Mouse (Mus musculus) testis, postnatal 14 days (tissue): ENCODE measurements around the gene Zer1.
"Not testable (repeated sequence)": the region's sequence is repeated elsewhere in the genome, so short reads cannot be mapped to it uniquely, and the experiment has no call there.

Source experiments
- DNase-seq: peaks from one replicate; pipeline ENCODE4 v3.0.0; 2021; ENCODE audit warnings: low spot score

The Zer1 gene

DNA sequence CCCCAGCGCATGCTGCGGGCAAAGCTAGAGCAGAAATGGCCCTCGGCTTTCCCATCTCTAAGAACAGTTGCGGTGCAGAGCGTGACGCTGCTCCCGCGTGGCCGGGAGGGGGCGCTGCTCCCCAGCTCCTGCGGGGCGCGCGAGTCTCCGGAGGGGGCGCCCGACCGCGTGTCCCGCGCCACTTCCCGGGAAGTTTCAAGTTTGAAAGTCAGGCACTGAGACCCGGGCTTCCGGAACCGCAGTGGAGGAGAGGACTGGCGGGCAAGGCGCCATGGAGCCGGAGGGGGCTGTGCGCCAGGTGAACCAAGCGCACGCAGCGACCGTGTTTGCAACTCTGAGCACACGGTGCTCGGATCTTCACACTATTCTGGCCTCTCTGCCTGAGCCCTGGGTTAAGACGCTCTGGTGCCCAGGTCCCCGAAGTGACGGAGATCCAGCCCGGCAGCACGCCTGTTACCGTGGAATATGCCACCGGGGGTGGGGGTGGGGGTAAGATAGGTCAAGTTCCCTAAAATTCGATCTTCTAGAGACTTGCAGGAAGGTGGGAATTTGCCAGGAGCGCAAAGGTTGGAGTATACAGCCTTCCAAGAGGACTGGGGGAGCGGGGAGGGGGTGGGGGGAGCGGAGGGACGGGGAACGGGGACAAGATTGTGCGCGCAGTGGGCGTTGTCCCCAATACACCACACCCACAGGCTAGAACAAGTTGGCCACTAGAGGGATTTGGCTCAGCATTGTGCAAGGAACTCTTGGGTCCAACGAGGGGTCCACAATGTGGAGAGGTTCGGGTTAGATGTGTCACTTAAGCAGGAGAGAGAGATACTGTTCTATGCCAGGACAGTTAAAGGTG is 46.7 kb downstream of the Zer1 start, which contains the start of gene Pkn3:
Gene Pkn3 (plus strand): TSS at position 183 of the 847 bp plus-strand sequence.
- DNase-seq: peak; percentile 84

GRCm38 (mm10) chr2:30076959-30077358 is 47.4 kb downstream of the Zer1 start:
- DNase-seq: no peak

DNA sequence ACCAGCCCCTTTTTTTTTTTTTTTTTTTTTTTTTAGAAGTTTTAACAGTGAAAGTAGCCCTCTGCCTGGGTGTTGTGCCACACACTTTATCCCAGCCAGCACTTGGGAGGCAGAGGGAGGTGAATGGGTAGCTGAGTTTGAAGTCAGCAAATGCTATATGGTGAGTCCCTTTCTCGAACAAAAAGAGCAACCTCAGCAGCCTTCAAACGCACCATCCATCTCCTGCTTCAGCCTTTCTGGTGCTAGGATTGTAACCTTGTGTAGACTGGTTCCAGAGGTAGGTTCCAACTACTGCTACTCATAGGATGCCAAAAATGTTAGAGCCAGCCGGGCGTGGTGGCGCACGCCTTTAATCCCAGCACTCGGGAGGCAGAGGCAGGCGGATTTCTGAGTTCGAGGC is 47.9 kb downstream of the Zer1 start:
- no peak for DNase-seq

- no peak for DNase-seq
These were observed 48.8 kb downstream of the Zer1 start for GRCm38 (mm10) chr2:30075625-30076024.

- DNase-seq: no peak
These were observed 51.1 kb downstream of the Zer1 start for GRCm38 (mm10) chr2:30073285-30073684.

DNA sequence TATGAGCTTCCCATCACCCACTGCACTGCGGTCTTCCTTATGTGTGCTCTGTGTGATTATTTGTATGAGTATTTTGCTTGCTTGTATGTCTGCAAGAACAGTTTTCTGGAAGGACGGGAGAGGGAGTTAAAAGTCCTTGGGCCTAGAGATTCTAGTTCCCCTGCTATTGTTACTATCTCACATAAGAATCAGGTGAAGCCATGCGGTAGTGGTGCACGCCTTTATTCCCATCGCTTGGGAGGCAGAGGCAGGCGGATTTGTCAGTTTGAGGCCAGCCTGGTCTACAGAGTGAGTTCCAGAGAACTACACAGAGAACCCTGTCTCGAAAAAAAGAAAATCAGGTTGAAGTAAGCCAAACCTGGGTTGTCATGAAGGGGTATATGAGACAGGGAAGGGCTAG is 51.5 kb downstream of the Zer1 start:
- DNase-seq: no peak

DNA sequence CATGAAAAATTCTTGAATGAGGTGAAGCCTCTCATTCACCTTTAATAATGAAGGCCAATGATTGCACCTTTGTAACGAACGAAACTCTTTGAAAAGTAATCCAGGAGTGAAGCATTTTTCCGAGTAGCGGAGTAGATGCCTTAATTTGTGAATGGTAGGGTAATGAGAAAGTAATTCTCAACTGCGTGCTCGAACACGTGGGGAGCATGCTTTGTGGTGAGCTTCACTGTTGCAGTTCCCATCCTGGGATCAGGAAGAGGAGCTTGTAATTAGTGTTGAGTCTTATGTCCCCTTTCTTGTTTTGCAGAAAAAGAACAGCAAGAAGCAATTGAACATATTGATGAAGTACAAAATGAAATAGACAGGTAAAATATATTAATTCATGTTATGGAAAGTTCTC is 56.4 kb downstream of the Zer1 start:
- DNase-seq: no peak

DNA sequence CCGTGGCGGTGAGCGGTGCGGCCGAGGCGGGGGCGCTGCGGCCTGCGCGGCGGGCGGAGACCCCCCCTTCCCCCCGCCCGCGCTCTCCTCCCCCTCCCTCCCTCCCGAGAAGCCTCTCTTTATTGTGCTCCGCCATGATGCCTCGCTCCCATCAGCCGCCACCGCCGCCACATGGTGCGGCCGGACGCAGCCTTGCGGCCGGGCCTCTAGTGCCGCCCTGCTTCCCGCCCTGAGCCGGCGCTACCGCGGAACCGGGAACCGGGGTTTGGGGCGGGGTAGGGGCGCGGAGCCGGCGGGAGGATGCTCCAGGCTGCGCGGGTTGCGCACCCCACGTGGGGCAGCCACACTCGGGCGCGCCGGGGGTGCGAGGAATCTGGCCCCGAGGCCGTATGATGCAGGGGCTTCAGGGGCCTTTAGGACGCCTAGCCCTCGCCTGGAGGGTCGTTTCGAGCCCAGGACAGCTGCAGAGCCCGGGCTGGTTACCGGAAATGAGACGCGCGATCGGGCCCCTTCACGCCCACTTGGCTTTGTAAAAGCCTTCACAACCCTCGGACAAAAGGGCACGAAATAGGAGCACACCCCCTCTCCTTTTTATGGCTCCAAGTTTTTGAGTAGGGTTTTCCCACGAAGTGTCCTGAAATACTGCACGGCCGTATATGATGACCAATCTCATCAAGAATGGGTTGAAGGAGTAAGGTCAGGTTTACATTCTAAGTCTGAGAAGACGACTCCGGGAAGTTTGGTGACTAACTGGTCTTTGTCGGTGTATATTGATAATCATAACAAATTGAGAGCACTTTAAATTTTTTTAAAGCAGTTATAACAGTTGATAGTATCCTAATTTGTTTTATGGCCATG is 57.1 kb downstream of the Zer1 start:
- DNase-seq: peak; percentile 68

- DNase-seq: peak; percentile 96
These were observed 58.1 kb downstream of the Zer1 start for GRCm38 (mm10) chr2:30066046-30066901.

DNA sequence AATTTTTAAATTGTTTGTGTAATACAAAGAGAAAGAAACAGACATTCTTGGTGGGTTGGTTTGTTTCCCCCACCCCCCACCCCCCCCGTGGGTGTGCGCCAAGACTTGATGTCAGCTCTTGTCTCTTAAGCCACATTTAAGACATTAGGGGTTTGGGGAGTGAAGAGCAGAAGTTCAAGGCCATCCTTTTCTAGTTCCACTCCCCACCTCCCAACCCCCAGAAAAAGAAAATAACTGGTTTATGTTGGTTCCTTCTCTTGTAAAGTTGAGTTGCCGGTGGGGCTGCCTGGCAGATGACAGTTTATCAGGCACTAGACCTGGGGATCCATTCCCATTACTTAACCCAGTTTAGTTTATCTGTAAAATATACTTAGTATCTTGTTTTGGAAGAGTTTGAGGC is 60.1 kb downstream of the Zer1 start:
- DNase-seq: no peak

DNA sequence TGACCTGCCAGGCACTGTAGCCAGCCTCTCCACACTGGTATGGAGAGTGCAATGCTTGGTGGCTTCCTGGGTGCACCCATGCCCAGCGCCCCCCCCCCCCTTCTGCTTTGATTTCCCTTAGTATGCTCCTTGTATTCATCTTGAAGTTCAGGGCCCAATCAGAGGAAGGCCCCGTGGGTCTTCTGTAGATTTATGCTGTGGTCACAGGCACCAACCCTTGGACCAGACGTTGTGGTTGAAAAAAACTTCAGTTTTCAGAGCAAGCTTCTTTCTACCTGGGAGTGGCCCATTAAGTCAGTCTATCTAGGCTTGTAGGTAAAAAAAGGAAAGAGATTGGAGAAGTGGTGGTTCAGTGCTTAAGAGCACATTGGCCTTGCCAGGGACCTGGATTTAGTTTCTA is 60.6 kb downstream of the Zer1 start:
- DNase-seq: no peak

DNA sequence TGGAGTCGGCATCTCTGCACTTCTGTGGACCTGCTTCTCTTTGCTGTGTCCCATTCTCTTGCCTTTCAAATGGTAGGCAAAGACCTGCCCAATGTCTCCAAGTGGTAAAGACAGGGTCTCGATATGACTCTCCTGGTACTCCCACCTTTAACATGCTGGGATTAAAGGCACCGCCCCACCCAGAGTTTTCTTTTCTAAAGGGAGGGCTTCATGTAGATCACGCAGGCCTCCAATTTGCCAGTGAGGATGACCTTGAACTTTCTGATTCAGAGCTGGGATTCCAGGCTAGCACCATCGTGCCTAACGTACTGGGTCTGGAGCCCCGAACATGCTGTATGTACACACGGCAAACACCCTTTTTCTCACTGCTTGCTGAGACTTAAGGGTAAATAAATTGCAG is 61.1 kb downstream of the Zer1 start:
- no peak for DNase-seq

DNA sequence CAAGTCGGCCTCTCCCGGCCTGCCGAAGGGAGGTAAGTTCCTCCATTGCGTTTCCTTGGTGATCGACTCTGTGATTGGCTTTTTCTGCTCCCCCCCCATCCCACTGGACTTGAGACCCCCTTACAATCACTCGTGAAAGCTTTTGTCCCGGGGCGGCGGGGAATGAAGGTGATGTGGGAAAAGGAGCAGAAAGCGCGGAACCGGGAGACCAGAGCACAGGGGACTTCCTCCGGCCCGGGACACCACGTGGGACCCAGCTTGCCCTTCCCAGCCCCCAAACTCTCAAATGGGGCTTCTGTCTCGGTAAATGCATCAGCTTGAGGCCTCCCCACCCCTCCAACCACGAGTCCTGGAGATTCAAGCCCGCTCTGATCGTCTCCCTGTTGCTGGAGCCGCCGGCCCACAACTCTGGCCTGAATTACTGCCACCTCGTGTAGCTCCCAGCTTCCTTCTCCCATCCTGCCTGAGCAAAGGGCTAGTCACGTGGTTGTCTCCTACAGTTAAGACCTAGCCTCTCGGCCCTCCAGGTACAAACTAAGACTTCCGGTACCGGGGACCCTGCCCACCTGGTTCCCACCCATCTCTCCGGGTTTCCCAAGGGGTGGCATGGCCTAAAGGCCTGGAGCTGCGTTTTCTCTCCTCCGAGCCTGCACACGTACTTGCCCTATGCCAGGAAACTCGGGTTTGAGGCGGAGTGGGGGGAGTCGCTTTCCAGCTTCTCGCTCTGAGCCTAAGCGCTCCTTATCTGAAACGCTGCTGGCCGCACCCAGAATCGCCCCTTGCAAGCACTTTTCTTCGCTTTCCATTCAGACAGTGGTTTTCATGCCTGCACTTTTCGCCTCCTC is 61.9 kb downstream of the Zer1 start:
- peak; percentile 66 for DNase-seq

- peak; percentile 62 for DNase-seq
These were observed 62.9 kb downstream of the Zer1 start for GRCm38 (mm10) chr2:30061215-30062166.

DNA sequence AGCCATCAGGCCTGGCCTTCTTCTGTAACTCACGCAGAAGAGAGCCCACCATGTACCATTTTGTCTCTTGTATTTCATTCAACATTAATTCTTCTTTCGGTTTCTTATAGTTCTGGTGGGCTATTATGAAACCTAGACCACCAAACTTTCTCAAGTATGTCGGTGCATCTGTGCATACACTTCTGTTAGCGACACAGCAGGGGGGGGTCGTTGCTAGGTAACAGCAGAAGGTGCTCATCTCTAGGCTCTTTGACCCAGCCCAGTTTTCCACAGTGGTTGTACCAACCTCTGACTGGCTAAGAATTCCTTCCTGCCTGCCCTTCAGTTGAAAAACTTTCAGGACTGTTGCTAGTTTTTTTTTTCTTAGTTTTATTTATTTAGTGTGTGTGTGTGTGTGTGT is 66.0 kb downstream of the Zer1 start:
- no peak for DNase-seq

DNA sequence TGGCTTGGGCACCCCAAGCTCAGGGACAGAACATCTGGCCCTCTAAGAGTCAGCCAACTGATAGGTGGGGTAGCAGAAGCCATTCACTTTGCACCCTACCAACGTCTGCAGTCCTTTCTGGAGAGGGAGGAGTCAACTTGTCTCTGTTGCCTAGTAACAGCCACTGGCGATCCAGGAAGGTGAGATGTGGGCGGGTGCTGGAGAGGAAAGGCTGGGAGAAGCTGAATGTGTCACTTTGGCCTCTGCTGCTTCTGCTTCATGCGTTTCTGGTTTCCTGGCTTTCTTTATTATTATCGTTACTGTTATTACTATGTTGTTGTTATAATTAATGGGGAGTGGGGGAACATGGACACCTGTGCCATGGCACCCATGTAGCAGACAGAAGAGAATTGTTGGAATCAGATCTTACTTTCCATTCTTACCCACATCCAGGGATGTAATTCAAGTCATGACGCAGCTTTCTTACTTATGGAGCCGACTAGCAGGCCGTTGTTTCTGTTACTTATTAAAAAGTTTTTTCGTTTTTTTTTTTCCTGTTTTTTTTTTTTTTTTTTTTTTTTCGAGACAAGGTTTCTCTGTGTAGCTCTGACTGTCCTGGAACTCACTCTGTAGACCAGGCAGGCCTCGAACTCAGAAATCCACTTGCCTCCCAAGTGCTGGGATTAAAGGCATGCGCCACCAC is 67.0 kb downstream of the Zer1 start, which contains the start of gene Set:
Gene Set (plus strand): TSS at position 156 of the 682 bp plus-strand sequence.
- peak; percentile 67 for DNase-seq

DNA sequence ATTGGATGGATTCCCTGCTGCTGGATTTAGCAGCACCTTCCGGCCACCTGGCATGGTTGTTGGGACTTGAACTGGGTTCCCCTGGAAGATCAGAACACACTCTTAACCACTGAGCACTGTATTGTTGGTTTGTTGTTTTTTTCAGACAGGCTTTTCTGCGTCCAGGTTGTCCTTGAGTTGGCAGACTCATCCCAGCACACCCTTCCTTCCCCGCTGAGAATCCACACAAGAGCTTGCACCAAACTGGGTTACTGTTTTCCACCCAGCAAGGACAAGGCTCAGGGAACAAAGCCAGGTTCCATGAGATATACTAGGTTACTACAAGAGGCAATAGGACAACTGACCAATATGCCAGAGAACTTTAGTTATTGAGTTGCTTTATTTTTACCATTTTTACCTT is 67.6 kb downstream of the Zer1 start:
- DNase-seq: no peak

- not testable (repeated sequence) for DNase-seq
These were observed 69.1 kb downstream of the Zer1 start for GRCm38 (mm10) chr2:30055310-30055709.
